Mouse (Mus musculus) kidney, adult 2 months (tissue): ENCODE measurements around the gene 1700019N19Rik.

Source experiments
- CTCF ChIP-seq: fragments of 200-500 bp; conservative IDR thresholded peaks from 2 replicates; pipeline ENCODE4 v1.5.1; 2011; ENCODE audit warnings: low read depth, mild to moderate bottlenecking, control low read depth, low read length, moderate library complexity, mixed read lengths; ENCODE audit not compliant: insufficient read depth, insufficient read length
- POLR2A ChIP-seq: fragments of 200-500 bp; IDR thresholded peaks from one replicate; pipeline ENCODE4 v1.6.1; 2011; ENCODE audit warnings: low read depth, low read length, control low read depth

DNA sequence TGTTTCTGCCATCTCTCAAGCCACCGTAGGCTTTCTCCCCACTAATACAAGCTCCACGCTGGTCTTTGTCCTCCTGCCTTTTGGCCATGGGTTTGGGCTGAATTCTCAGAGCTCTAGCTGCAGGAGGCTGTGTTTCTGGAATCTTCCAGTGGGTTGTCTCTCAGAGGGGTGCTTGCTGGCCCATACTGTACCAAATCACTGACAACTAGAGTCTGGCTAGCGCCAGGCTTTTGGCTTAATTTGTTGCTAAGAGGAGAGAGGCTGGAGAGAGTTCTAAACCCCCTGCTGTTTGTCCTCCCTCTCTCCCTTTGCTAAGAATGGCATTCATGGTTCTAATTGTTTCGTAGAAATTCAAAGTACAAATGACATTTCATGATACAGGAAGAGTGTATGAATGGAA lies 12.7 kb downstream of the 1700019N19Rik start:
- TF ChIP-seq CTCF (no peak), POLR2A (no peak)
